Mouse (Mus musculus) MEL (cell line): ENCODE data around the gene Adam22. TPM values are rescaled to one million over a fixed set of nuclear protein-coding genes. Genes with fewer than 3 reads are reported as not detected.

Experiments used
- DNase-seq: peaks from one replicate; pipeline ENCODE4 v3.0.0; 2011; ENCODE audit warnings: low read depth, low spot score
- H3K27ac ChIP-seq: 2 replicates; pipeline ENCODE4 v1.5.1; 2012; ENCODE audit warnings: low read depth, mild to moderate bottlenecking, control low read depth, low read length, moderate library complexity; ENCODE audit not compliant: control insufficient read depth
- H3K27me3 ChIP-seq, 2 experiments: fragments of 150-350 bp in 1 of 2; sonication (generic) in 1 of 2; 2 replicates each; pipeline ENCODE4 v1.6.1; 2012; ENCODE audit warnings: low read length in 2 of 2, mild to moderate bottlenecking in 2 of 2, improper control_type of control experiment in 1 of 2, moderate library complexity in 1 of 2; ENCODE audit not compliant: insufficient read depth in 2 of 2, control insufficient read depth in 1 of 2
- H3K36me3 ChIP-seq, 2 experiments: 2 replicates each; pipeline ENCODE4 v1.6.1; 2012 to 2014; ENCODE audit warnings: low read length in 2 of 2, improper control_type of control experiment in 1 of 2, inconsistent platforms in 1 of 2, mild to moderate bottlenecking in 1 of 2; ENCODE audit not compliant: insufficient read depth in 2 of 2, control insufficient read depth in 1 of 2
- H3K4me1 ChIP-seq, 2 experiments: fragments of 150-350 bp in 1 of 2; sonication (generic) in 1 of 2; 2 replicates each; pipeline ENCODE4 v1.6.1; 2012; ENCODE audit warnings: low read length in 2 of 2, improper control_type of control experiment in 1 of 2, mild to moderate bottlenecking in 1 of 2; ENCODE audit not compliant: insufficient read depth in 2 of 2, control insufficient read depth in 1 of 2
- H3K4me3 ChIP-seq, 2 experiments: fragments of 150-350 bp in 1 of 2; sonication (generic) in 1 of 2; 2 replicates each; pipeline ENCODE4 v1.5.1; 2012; ENCODE audit warnings: low read depth in 2 of 2, low read length in 2 of 2, mild to moderate bottlenecking in 2 of 2, moderate library complexity in 2 of 2, control low read depth in 1 of 2, improper control_type of control experiment in 1 of 2; ENCODE audit not compliant: control insufficient read depth in 1 of 2, insufficient read depth in 1 of 2
- H3K79me2 ChIP-seq: 2 replicates; pipeline ENCODE4 v1.6.1; 2012; ENCODE audit warnings: mild to moderate bottlenecking, low read length, moderate library complexity; ENCODE audit not compliant: control insufficient read depth, poor library complexity, insufficient read depth
- H3K9ac ChIP-seq: 2 replicates; pipeline ENCODE4 v1.6.1; 2012; ENCODE audit warnings: low read depth, mild to moderate bottlenecking, control low read depth, low read length, moderate library complexity; ENCODE audit not compliant: control insufficient read depth, poor library complexity, severe bottlenecking
- H3K9me3 ChIP-seq: fragments of 150-350 bp; sonication (generic); replicated peaks from 2 replicates; pipeline ENCODE4 v1.6.1; 2012; ENCODE audit warnings: mild to moderate bottlenecking, low read length, improper control_type of control experiment, moderate library complexity; ENCODE audit not compliant: insufficient read depth
- CHD2 ChIP-seq: IDR thresholded peaks from 2 replicates; pipeline ENCODE4 v1.6.1; 2011; ENCODE audit warnings: low read length, improper control_type of control experiment
- CTCF ChIP-seq, 3 experiments: IDR thresholded peaks in 2 of 3; conservative IDR thresholded peaks in 1 of 3; 2 replicates each; pipeline ENCODE4 v1.5.1; 2011 to 2012; ENCODE audit warnings: low read length in 3 of 3, low read depth in 2 of 3, mild to moderate bottlenecking in 2 of 3, improper control_type of control experiment in 1 of 3, inconsistent platforms in 1 of 3, mixed read lengths in 1 of 3, moderate library complexity in 1 of 3; ENCODE audit not compliant: control insufficient read depth in 1 of 3, insufficient read depth in 1 of 3, poor library complexity in 1 of 3, severe bottlenecking in 1 of 3
- E2F4 ChIP-seq: IDR thresholded peaks from 2 replicates; pipeline ENCODE4 v1.6.1; 2011; ENCODE audit warnings: low read depth, low read length, improper control_type of control experiment, borderline replicate concordance
- ELF1 ChIP-seq: IDR thresholded peaks from 2 replicates; pipeline ENCODE4 v1.6.1; 2014; ENCODE audit warnings: low read depth, mild to moderate bottlenecking, inconsistent platforms, low read length, improper control_type of control experiment, moderate library complexity
- EP300 ChIP-seq, 2 experiments: IDR thresholded peaks; 2 replicates each; pipeline ENCODE4 v1.6.1; 2011; ENCODE audit warnings: improper control_type of control experiment in 2 of 2, low read length in 2 of 2, low read depth in 1 of 2, mild to moderate bottlenecking in 1 of 2
- GATA1 ChIP-seq: IDR thresholded peaks from 2 replicates; pipeline ENCODE4 v1.6.1; 2011; ENCODE audit warnings: low read depth, low read length, improper control_type of control experiment
- MAX ChIP-seq: IDR thresholded peaks from 2 replicates; pipeline ENCODE4 v1.6.1; 2011; ENCODE audit warnings: low read length, improper control_type of control experiment
- MAZ ChIP-seq: IDR thresholded peaks from 2 replicates; pipeline ENCODE4 v1.6.1; 2012; ENCODE audit warnings: low read depth, mild to moderate bottlenecking, inconsistent platforms, low read length, improper control_type of control experiment
- MXI1 ChIP-seq: IDR thresholded peaks from 2 replicates; pipeline ENCODE4 v1.6.1; 2011; ENCODE audit warnings: mild to moderate bottlenecking, low read depth, low read length, improper control_type of control experiment
- MYB ChIP-seq: IDR thresholded peaks from 2 replicates; pipeline ENCODE4 v1.6.1; 2011; ENCODE audit warnings: mild to moderate bottlenecking, low read depth, low read length, improper control_type of control experiment
- NRF1 ChIP-seq: IDR thresholded peaks from 2 replicates; pipeline ENCODE4 v1.6.1; 2014; ENCODE audit warnings: low read depth, mild to moderate bottlenecking, inconsistent platforms, low read length, improper control_type of control experiment, moderate library complexity; ENCODE audit not compliant: poor library complexity, insufficient read depth, severe bottlenecking
- POLR2A ChIP-seq, 2 experiments: IDR thresholded peaks; 2 replicates each; pipeline ENCODE4 v1.6.1; 2011 to 2012; ENCODE audit warnings: low read length in 2 of 2, mild to moderate bottlenecking in 2 of 2, control low read depth in 1 of 2, improper control_type of control experiment in 1 of 2, low read depth in 1 of 2, moderate library complexity in 1 of 2; ENCODE audit not compliant: control insufficient read depth in 1 of 2, insufficient read depth in 1 of 2, poor library complexity in 1 of 2
- RCOR1 ChIP-seq: IDR thresholded peaks from 2 replicates; pipeline ENCODE4 v1.6.1; 2012; ENCODE audit warnings: low read depth, mild to moderate bottlenecking, inconsistent platforms, low read length, improper control_type of control experiment
- TAL1 ChIP-seq: IDR thresholded peaks from 2 replicates; pipeline ENCODE4 v1.6.1; 2012; ENCODE audit warnings: mild to moderate bottlenecking, inconsistent platforms, low read length, moderate library complexity, mixed read lengths
- TCF12 ChIP-seq: IDR thresholded peaks from 2 replicates; pipeline ENCODE4 v1.6.1; 2014; ENCODE audit warnings: low read depth, mild to moderate bottlenecking, inconsistent platforms, low read length, improper control_type of control experiment, moderate library complexity
- UBTF ChIP-seq: IDR thresholded peaks from 2 replicates; pipeline ENCODE4 v1.6.1; 2012; ENCODE audit warnings: low read depth, mild to moderate bottlenecking, inconsistent platforms, low read length, improper control_type of control experiment, moderate library complexity, borderline replicate concordance; ENCODE audit not compliant: insufficient read depth
- ZC3H11A ChIP-seq: IDR thresholded peaks from 2 replicates; pipeline ENCODE4 v1.6.1; 2012; ENCODE audit warnings: low read depth, mild to moderate bottlenecking, inconsistent platforms, low read length, improper control_type of control experiment
- ZKSCAN1 ChIP-seq: IDR thresholded peaks from 2 replicates; pipeline ENCODE4 v1.6.1; 2012; ENCODE audit warnings: low read depth, mild to moderate bottlenecking, inconsistent platforms, low read length, improper control_type of control experiment, moderate library complexity
- polyA plus RNA-seq, 2 experiments: library from polyadenylated mRNA; stranded (reverse) in 1 of 2; unstranded in 1 of 2; fragments of >175 nt in 1 of 2; fragments of >200 nt in 1 of 2; gene quantifications; 2 replicates each; pipeline versions ENCODE4 v1.2.1 to v1.2.4; 2012; ENCODE audit warnings: low replicate concordance in 2 of 2, low read depth in 1 of 2; ENCODE audit not compliant: insufficient read length in 2 of 2, insufficient read depth in 1 of 2, missing spikeins in 1 of 2
- total RNA-seq: library from RNA; depleted of rRNA; stranded (reverse); fragments of 300-350 nt; gene quantifications from 2 replicates; pipeline ENCODE4 v1.2.3, GENCODE M21; 2012

Gene Adam22
- total and polyA plus RNA-seq, 3 experiments: 1.2 to 1.6 TPM; not detected in 1

- H3K27me3 ChIP-seq: no peaks in the 10 kb centered on the region
- no peak overlapping the region for H3K4me3 ChIP-seq
- H3K79me2 ChIP-seq: no peaks in the 10 kb centered on the region
- no peaks in the 10 kb centered on the region for H3K36me3 ChIP-seq
- H3K27ac ChIP-seq: no peak overlapping the region
- no peak for DNase-seq
- H3K9me3 ChIP-seq: no peaks in the 10 kb centered on the region
- H3K9ac ChIP-seq: no peak overlapping the region
- no peak for TF ChIP-seq MAZ
- no peaks in the 10 kb centered on the region for H3K4me1 ChIP-seq
Measured at GRCm38 (mm10) chr5:8356326-8356725, 11.6 kb downstream of the Adam22 start.

- no peak for TF ChIP-seq RCOR1
- TF ChIP-seq GATA1: no peak
- TF ChIP-seq ZKSCAN1: no peak
- no peak for TF ChIP-seq ELF1
- TF ChIP-seq MYB: no peak
- TF ChIP-seq CHD2: no peak
- TF ChIP-seq MAX: no peak
- TF ChIP-seq E2F4: no peak
- TF ChIP-seq CTCF (IDR thresholded peaks at IDR 0.05 in 2 of 3, conservative IDR thresholded peaks at IDR 0.05 in 1 of 3; ENCODE audit: control insufficient read depth in 1 of 3, insufficient read depth in 1 of 3, low read depth in 2 of 3, low read length in 3 of 3, poor library complexity in 1 of 3, severe bottlenecking in 1 of 3): no peak
- TF ChIP-seq TAL1: no peak
- TF ChIP-seq ZC3H11A: no peak
- TF ChIP-seq TCF12: no peak
- no peak for TF ChIP-seq EP300 (IDR thresholded peaks at IDR 0.05; ENCODE audit: low read depth in 1 of 2, low read length in 2 of 2)
- no peak for TF ChIP-seq UBTF
- no peak for TF ChIP-seq NRF1
- TF ChIP-seq POLR2A (IDR thresholded peaks at IDR 0.05; ENCODE audit: control insufficient read depth in 1 of 2, insufficient read depth in 1 of 2, low read depth in 1 of 2, low read length in 2 of 2, poor library complexity in 1 of 2): no peak
- no peak for TF ChIP-seq MXI1
- TF ChIP-seq, all 39 proteins: peak for 0
- H3K9ac ChIP-seq: no peak overlapping the region
- no peak for DNase-seq
- H3K79me2 ChIP-seq: no peaks in the 10 kb centered on the region
- H3K4me1 ChIP-seq: peaks cover 8 to 11% of the 10 kb centered on the region in 2 experiments
- H3K27me3 ChIP-seq: no peaks in the 10 kb centered on the region
- H3K9me3 ChIP-seq: no peaks in the 10 kb centered on the region
- no peak overlapping the region for H3K4me3 ChIP-seq
- peaks cover 0 to 15% of the 10 kb centered on the region in 2 experiments; a peak in 2 of 4 replicates for H3K36me3 ChIP-seq
- H3K27ac ChIP-seq: no peak overlapping the region
Measured at GRCm38 (mm10) chr5:8349557-8349956, 18.4 kb downstream of the Adam22 start.
